Mouse (Mus musculus): Measurements from ENCODE around the gene Sergef.
A peak's percentile ranks its signal among the peaks of the same experiment; 100 is the strongest.

Sergef gene

DNA sequence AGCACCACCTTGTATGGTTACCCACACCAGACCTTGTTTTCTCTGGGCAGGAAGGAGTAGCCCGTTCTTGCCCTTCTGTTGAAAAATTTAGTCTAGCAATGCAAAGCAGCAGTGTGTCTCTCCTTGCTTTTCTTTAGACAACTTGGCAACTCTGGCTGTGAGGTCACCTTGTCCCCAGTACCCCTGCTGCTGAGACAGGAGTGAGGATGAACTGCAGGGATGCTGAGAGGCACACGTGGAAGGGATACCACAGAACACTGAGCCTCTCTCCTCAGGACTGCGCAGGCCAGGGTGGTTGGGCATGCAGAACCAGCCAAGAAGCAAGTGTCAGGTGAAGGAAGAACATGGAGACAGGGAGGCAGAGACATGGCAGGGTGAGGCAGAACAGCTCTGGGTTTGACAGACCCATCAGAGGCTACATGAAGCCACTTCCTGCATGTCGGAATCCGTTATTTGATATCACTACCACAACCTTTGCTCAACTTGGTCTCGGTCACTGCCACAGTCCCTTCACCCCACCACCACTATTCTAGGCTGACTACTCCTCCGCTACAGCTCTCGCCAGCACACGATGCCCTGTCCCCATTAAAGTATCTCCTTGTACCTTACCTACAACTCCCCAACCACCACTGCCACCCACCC is 103.0 kb downstream of the Sergef start:
- no peak for DNase-seq

DNA sequence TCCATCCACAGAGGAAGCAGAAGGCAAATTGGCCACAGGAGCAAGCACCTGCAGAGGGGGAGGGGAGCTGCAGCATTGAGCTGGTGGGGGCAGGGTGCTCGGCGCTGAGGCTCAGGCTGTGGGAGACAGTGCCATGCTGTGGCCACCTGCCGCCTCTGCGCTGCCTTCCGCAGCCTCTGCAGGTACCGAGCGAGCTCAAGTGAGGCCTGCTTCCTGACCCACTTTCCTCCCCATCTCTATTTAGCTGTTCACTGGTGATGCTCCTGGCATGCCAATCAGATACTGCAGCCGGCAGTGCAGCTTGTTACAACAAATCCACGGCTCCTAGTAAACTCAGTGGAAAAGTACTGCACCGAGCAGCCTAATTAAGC is 104.2 kb downstream of the Sergef start:
- DNase-seq: peak; percentile 53 to 57

DNA sequence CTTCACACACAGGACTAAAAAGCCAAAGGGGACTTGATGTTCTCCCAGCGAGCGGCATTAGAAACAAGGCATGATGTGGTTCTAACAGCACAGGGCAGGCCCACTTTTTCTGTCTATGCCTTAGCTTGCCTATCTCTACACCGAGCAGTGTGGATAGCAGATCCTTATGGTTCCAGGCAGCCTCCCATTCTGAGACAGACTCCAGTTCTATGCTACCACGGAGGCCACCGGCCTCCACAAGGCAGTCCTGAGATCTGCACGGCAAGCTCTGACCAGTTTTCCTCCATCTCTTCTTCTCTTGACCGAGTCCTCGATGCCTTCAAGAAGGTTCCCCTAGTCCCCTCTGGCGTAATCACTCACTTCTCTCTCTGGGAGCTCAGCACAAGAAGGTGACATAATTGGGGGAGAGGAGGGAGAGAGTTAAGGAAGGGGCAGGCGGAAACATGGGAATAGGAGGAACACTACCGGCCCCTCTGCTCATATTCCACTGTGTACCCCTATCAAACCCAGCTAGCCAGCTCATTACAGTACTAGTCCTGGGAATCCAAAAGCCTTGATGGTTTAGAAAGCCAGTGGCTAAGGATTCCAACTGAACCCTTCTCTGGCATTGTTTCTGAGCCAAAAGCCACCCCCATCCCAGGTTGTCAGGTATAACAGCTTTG is 104.7 kb downstream of the Sergef start:
- DNase-seq: no peak

- DNase-seq: no peak
Observed at GRCm38 (mm10) chr7:46533518-46533917, 106.1 kb downstream of the Sergef start.

DNA sequence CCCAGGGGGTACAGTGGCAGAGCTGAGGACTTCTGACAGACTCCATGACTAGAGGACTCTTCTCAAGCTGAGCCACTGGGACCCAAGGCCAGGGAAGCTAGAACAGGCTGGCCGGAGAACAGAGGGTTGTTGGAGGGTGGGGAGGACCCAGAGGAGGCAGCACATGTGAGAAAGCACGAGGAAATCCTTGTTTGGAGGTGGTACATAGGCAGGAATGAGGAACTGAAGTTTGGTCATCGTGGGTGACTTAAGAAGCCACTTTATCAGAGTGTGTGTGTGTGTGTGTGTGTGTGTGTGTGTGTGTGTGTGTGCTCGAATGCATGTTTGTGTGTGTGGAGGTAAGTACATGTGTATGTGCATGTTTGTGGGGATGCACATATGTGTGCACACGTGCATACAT is 108.3 kb downstream of the Sergef start:
- no peak for DNase-seq

DNA sequence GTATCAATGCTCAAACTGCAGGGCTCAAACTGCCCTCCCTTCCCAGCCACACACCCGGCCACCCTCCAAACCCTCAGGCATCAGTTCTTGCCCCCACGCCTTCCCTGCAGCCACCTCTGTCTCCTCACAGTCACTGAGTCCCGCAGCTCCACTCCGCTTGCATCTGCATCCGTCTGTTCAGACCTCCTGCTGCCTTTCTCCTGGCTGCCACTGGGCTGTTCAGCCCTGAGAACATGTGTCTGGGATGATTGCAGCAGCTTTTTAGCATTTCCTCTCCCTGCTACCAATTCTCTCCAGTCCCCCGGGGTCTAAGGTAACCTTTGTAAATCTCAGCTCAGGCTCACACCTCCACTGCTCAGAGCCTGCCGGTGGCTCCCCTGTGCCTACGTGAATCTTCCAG is 109.7 kb downstream of the Sergef start:
- no peak for DNase-seq

DNA sequence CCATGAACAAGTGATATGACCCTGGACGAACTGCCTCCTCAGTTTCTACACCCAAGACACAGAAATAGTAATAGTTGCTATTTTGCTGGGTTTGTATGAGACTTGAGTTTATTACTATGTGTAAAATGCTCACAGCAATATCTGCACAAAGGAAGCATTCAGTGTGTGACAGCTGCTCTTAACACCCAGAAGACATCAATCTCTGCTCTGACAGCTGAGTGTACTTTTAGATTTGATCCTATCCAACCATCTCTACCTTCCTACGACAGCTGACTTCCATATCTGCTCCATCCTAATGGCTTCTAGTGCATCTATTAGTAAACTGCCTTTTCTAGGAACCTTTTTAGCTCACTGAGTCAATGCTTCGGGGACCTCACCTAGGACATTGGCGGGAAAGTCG is 110.3 kb downstream of the Sergef start:
- no peak for DNase-seq

DNA sequence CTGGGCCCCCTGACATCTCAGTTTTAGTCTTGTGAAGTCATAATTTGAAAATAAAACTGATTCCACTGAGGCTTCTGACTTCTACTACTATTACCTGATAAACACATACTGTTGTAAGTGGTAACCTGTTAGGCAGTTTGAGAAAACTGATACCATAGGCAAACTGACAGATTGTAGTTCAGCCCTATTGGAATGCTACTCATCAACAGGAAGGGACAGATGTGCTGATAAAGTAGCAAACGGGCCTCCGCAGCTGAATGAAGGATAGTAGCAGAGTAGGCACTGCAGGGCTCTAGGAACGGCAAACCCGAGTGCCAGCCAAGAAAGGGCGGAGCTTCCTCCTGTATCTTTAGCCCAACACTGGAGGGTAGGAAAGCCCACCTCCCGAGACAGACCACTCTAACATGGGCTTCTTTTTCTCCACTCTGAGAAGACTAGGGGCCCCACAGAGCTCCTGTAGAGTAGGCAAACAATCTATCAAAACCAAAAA is 112.9 kb downstream of the Sergef start:
- no peak for DNase-seq

DNA sequence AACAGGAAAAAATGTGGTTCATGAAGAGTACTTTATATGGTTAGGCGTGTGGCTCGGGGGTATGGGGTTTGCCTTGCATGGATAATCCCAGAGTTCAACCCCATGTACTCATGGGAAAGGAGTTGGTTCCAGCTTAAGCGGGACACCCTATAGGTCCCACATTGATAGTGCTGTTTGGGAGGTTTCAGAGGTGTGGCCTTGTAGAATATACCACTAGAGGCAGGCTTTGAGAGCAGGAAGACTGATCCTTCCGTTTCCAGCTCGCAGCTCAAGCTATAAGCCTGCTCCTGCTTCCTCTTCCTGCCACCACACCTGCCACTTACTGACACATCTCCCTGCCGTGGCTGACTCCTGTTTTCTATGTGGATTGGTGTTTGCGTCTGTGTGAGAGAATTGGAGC is 116.4 kb downstream of the Sergef start:
- DNase-seq: no peak

DNA sequence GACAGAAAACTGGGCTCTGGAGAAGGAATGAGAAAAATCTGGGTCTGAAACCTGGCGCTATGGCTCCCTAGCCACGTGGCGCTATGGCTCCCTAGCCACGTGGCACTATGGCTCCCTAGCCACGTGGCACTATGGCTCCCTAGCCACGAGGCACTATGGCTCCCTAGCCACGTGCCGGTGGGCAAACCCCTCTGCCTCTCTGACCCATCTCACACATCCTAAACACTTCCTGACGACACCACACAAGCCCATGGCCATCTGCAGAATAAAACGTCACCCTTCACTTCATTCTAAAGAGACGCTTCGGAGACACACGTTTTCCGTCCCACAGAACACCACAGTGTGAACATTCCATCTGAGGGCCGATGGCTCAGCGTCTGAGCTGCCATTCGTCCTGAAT is 117.8 kb downstream of the Sergef start:
- DNase-seq: no peak

DNA sequence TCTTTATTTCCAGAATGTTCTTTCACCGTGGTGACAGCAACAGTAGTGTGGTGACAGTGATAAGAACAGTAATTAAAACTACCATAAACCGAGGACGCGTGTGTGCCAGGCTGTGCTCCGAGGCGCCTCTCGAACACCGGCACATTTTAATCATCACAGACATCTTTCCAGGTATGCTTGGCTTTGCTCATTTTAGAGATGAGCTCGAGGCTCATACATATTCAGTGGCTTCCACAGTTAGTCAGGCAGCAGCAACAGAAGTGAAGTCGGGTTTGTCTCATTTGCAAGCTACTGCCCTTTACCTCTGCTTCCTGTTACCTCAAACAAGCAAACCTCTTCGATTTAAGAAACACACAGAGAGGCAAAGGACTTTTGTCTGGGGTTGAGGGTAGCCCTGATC is 120.5 kb downstream of the Sergef start:
- DNase-seq: no peak

DNA sequence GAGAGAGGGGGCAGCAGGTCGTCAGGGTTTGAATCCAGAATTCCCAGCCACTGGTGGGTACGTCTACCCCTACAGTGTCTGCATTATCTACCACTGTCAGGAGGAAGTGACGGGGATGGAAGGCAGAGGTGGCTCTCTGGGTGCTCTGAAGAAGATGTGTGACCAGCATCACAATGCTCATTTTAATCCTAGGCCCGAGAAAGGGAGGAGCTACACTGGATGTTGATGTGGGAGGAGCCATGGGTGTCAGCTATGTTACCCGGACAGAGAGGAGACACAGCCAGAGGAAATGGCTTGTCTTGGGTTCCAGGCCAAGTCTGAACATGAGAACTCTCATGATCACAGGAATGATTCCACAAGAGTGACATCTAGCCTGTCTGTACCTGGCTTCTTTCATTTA is 122.4 kb downstream of the Sergef start:
- DNase-seq: no peak

GRCm38 (mm10) chr7:46515960-46516359 is 123.6 kb downstream of the Sergef start:
- DNase-seq: no peak

GRCm38 (mm10) chr7:46514981-46515380 is 124.6 kb downstream of the Sergef start:
- DNase-seq: no peak

GRCm38 (mm10) chr7:46513562-46513961 is 126.0 kb downstream of the Sergef start:
- no peak for DNase-seq

- DNase-seq: no peak
Observed at GRCm38 (mm10) chr7:46512792-46513191, 126.8 kb downstream of the Sergef start.

- no peak for DNase-seq
Observed at GRCm38 (mm10) chr7:46510806-46511205, 128.8 kb downstream of the Sergef start.

DNA sequence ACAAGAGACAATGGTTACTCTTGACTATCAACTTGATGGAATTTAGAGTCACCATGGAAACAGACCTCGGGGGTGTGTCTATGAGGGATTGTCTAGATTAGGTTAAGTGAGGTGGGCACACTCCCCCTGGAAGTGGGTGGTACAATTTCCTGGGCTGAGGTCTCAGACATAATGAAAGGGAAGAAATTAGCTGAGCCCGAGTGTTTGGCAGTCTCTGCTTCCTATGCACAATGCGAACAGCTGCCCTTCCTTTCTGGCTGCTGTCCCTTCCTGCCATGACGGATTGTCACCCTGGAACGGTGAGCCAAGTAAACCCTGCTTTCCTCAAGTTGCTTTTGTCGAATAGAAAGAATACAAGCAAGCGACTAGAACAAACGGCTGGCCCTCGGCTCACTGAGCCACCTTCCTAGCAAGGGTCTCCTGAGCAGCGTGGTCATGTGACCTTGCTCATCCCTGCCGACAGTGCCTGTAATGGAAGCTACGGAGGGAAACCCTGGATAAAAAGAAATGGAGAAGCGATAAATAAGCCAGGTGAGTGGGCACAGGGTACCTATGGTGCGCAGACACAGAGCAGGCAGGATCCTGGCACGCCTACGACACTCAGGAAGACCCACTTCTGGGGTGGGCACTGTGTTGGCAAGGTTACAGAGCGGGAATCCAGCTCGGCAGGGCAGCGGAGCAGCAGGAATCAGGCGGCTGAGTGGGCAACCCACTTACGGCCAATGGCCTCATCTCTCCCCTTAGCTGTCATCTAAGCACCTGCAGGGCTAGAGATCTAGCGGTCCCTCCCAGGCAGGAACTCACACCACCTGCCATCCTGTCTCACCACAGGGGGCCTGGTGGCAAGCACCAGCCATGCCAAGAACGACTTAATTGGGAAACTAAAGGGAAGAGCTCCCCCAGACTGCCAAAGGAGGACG is 130.0 kb downstream of the Sergef start:
- no peak for DNase-seq

GRCm38 (mm10) chr7:46508590-46509318 is 130.9 kb downstream of the Sergef start:
- no peak for DNase-seq

GRCm38 (mm10) chr7:46504157-46504556 is 135.4 kb downstream of the Sergef start:
- no peak for DNase-seq

GRCm38 (mm10) chr7:46502650-46503049 is 137.0 kb downstream of the Sergef start:
- DNase-seq: no peak

DNA sequence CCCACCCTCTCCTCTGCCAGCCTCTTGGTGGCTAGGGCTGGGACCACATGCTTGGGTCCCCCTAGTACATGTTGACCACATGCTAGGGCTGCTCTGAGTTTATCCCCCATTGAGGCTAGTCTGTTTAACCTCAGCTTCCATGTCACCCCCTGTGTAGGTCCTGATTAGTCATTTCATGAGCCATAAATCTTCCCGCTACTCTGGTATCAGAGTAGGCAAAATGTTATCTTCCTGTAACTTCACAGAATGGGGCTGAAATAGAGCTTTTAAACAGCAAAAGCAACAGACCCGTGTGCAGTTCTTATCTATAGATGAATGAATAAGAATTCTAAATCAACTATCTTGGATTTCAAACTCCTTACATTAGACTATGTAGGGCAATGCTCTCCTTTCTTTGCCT is 138.1 kb downstream of the Sergef start:
- DNase-seq: no peak

GRCm38 (mm10) chr7:46499561-46499960 is 140.0 kb downstream of the Sergef start:
- DNase-seq: peak in 1 of 2 experiments; percentile 37
